ENCODE assay signal across 8 mouse cellular contexts in the genomic region with DNA sequence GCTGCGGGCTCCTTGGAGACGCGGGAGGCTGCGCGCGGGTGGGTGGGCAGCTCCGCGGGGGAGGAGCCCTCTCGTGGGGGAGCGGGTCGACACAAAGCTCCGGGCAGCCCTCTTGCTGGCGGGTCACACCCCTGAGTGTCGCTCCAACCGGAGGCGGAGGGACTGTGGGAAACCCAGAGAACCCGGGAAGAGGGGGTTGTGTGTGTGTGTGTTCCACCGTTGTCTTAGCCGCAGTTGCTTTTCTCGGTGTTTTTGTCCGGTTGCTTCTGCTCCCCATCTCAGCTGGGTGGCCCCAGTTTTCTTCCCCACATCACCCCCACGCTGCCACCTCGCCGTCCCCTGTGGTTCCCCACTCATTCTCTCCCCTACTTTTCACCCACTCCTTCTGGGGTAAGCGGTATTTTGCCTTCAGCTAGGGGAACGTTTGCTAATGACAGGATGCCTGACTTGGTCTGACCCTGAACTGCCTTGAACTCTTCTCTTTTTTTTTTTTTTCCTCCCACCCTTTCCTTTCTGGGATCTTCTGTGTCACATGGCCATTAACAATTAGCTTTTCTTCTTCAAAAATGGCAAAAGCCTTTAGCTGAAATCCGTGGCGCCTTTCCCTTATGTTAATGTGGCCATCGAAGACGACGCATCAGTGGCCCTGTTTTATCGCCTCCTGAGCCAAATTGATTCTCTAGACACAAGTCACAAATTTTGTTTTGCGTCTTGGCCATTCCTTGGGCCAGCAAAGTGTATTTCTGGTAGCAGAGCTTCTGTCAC. TPM values are rescaled to one million over a fixed set of nuclear protein-coding genes. Genes with fewer than 3 reads are reported as not detected.
DNase-seq lines count a peak whose midpoint lies in the region; TF ChIP-seq lines count a peak whose summit lies in the region.

No protein-coding gene starts in this region.

- H3K27ac ChIP-seq in bone marrow, adult 2 months (ENCODE audit: control insufficient read depth, insufficient read depth, low read depth, low read length, poor library complexity) = peak overlapping the region; percentile 100
- peak overlapping the region; percentile 99 for H3K27ac ChIP-seq in forebrain, embryonic 10.5 days
- H3K27ac ChIP-seq in layer of hippocampus, adult 2 months = peak overlapping the region; percentile 100

- TF ChIP-seq POLR2A in bone marrow, adult 2 months (IDR thresholded peaks at IDR 0.05; ENCODE audit: borderline replicate concordance, control insufficient read depth, low read depth, low read length) = no peak

- peaks cover 1% of the 10 kb centered on the region; the same call in 1 of the 2 replicates for H3K4me1 ChIP-seq in bone marrow, adult 2 months (ENCODE audit: control insufficient read depth, insufficient read depth, low read length)
- peaks cover 55% of the 10 kb centered on the region for H3K4me1 ChIP-seq in forebrain, embryonic 10.5 days

- peak overlapping the region; percentile 81 for H3K4me3 ChIP-seq in bone marrow, adult 2 months (replicated peaks; ENCODE audit: control insufficient read depth, low read depth, low read length)
- peak overlapping the region; percentile 99 for H3K4me3 ChIP-seq in forebrain, embryonic 10.5 days
- peak overlapping the region; percentile 92 for H3K4me3 ChIP-seq in layer of hippocampus, adult 2 months

- no peaks in the 10 kb centered on the region for H3K36me3 ChIP-seq in forebrain, embryonic 10.5 days (replicated peaks)

- no peak for TF ChIP-seq CTCF in bone marrow, adult 2 months (IDR thresholded peaks at IDR 0.05; ENCODE audit: control insufficient read depth, insufficient read depth, low read length)
- no peak for TF ChIP-seq CTCF in layer of hippocampus, adult 2 months (conservative IDR thresholded peaks at IDR 0.05)

- peak; percentile 51 for DNase-seq in layer of hippocampus, adult 11-12 months (ENCODE audit: low spot score)
- no peak for DNase-seq in layer of hippocampus, adult 9-10 months (ENCODE audit: low spot score)
- peak; percentile 57 for DNase-seq in forebrain, embryonic 10.5 days (ENCODE audit: extremely low spot score, low spot score)
- DNase-seq in heart, postnatal 25 days (ENCODE audit: low spot score) = peak; percentile 57
- peak in 1 of 2 experiments; percentile 50 for DNase-seq in layer of hippocampus, adult 2 months (ENCODE audit: low spot score in 2 of 2)
- DNase-seq in lung, postnatal 14 days = peak; percentile 67
- peak; percentile 48 to 57 for DNase-seq in right cerebral cortex, adult 2 months (ENCODE audit: low spot score in 2 of 2)

- H3K27me3 ChIP-seq in forebrain, embryonic 10.5 days (ENCODE audit: poor library complexity, severe bottlenecking) = no peaks in the 10 kb centered on the region

- under 1% methylated on average over 33 of the region's 33 CpGs for WGBS in bone marrow, adult 2 months
- 1% methylated on average over 33 of the region's 33 CpGs for WGBS in forebrain, embryonic 10.5 days

- intact Hi-C loops in heart, postnatal 25 days (cut with DNase I) = loop anchor here (2.0 to 5.0 kb wide), 5 partner anchors 41 to 311 kb away; no protein-coding TSS in a partner anchor

- H3K9me3 ChIP-seq in forebrain, embryonic 10.5 days = no peaks in the 10 kb centered on the region

RNA-seq across cellular contexts. Expression of gene Cdk17, which starts 1.0 kb away (rescaled TPM):
- 19.5 and 21.2 TPM in 2 replicates for polyA plus RNA-seq in bone marrow, adult 2 months (2011; ENCODE audit: insufficient read depth, insufficient read length, low replicate concordance, missing spikeins)
- 17.6 and 18.2 TPM in 2 replicates for polyA plus RNA-seq in forebrain, embryonic 10.5 days (2016; fragmentation: Nextera tagmentation; extraction: Ambion mirVana)
- total RNA-seq in heart, postnatal 25 days (2021) = 10 to 100 TPM; 16.2 to 19.7 TPM
- 100 to 1,000 TPM; 206 to 219 TPM for total RNA-seq in layer of hippocampus, adult 2 months (2021)

Comparison
In these comparisons a context has a peak if more than half of its experiments do, and no peak if none do; other contexts are left out.
1. RNA of gene Cdk17, which starts 1.0 kb away (total RNA-seq): 206 to 219 TPM in layer of hippocampus, adult 2 months; 16.2 to 19.7 TPM in heart, postnatal 25 days; every median in the first group is over 4 times any median in the second.
2. Peak in every context shown above with its lines, with median percentiles within 50 percentile points of each other: H3K27ac ChIP-seq and H3K4me3 ChIP-seq.